Mouse (Mus musculus) C2C12 (cell line): Measurements from ENCODE around the gene Bcl2l10.

Source experiments
- CTCF ChIP-seq: IDR thresholded peaks from one replicate; pipeline ENCODE4 v1.5.1; 2011; ENCODE audit not compliant: control insufficient read depth, insufficient read depth, insufficient read length
- MYOG ChIP-seq: IDR thresholded peaks from one replicate; pipeline ENCODE4 v1.6.1; 2011; ENCODE audit not compliant: control insufficient read depth, insufficient read length; ENCODE audit errors: extremely low read depth

- TF ChIP-seq CTCF (no peak), MYOG (no peak)
Measured at GRCm38 (mm10) chr9:75366191-75366590, 18.6 kb downstream of the Bcl2l10 start.
